Mouse (Mus musculus) liver, postnatal 0 days (tissue): ENCODE measurements around the gene Ptprd.

ENCODE experiments used
- CTCF ChIP-seq: sonication (generic); IDR thresholded peaks from 2 replicates; pipeline ENCODE4 v1.5.1; 2016; ENCODE audit warnings: antibody characterized with exemption, low read depth
- EP300 ChIP-seq: IDR thresholded peaks from 2 replicates; pipeline ENCODE4 v1.6.1; 2016; ENCODE audit warnings: antibody characterized with exemption, low read depth, mild to moderate bottlenecking

DNA sequence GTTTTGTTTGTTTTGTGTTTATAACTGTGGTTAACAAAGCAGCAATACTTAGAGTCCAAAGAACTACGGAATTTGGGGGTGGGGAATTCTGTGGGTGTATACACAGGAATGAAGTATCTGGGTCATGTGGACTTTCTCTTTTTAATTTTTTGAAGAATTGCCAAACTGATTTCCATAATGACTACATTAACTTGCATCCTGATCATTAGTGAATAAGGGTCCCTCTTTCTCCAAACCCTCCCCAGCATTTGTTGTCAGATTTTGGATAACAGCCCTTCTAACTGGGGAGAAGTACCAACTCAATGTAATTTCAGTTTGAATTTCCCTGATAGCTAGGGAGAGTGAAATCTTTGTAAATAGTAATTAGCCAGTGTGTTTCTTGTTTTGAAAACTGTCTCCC, 43.3 kb downstream of the Ptprd start:
- TF ChIP-seq CTCF (no peak), EP300 (no peak)
